Mouse (Mus musculus): ENCODE results near the gene Nln. TPM values are rescaled to one million over a fixed set of nuclear protein-coding genes. Genes with fewer than 3 reads are reported as not detected.

The Nln gene
- 20.2 and 20.4 TPM in 2 replicates for polyA plus RNA-seq (2016; fragmentation: Nextera tagmentation; extraction: Ambion mirVana)

GRCm38 (mm10) chr13:104109288-104109815 lies at the start of gene Nln, which contains the start of gene Sgtb:
Gene Nln, minus strand, starts transcription at chr13:104109614.
Gene Sgtb, plus strand, starts transcription at chr13:104109741.
- under 1% methylated on average over 44 of the region's 44 CpGs for WGBS
- peak within 1 kb of the TSS; percentile 87 for H3K4me3 ChIP-seq
- DNase-seq (ENCODE audit: low spot score): peak; percentile 98
- peaks cover 11% of the 10 kb centered on the region for H3K36me3 ChIP-seq
- no peaks in the 10 kb centered on the region for H3K9me3 ChIP-seq (replicated peaks)
- H3K4me1 ChIP-seq: peaks cover 18% of the 10 kb centered on the region
- H3K27me3 ChIP-seq (ENCODE audit: low read depth, poor library complexity, severe bottlenecking): no peaks in the 10 kb centered on the region
- peak within 1 kb of the TSS; percentile 91 for H3K27ac ChIP-seq

- Histone ChIP-seq H3K27me3 (ENCODE audit: low read depth, poor library complexity, severe bottlenecking) (no peaks in the 10 kb centered on the region), H3K36me3 (peaks cover 67% of the 10 kb centered on the region), H3K4me1 (no peaks in the 10 kb centered on the region), H3K27ac (no peak overlapping the region), H3K9me3 (replicated peaks) (no peaks in the 10 kb centered on the region), H3K4me3 (no peak overlapping the region)
- no peak for DNase-seq (ENCODE audit: low spot score)
- WGBS: 91% methylated on average over 1 of the region's 1 CpGs
These were observed 46.3 kb upstream of the Nln start for GRCm38 (mm10) chr13:104155686-104156085.

DNA sequence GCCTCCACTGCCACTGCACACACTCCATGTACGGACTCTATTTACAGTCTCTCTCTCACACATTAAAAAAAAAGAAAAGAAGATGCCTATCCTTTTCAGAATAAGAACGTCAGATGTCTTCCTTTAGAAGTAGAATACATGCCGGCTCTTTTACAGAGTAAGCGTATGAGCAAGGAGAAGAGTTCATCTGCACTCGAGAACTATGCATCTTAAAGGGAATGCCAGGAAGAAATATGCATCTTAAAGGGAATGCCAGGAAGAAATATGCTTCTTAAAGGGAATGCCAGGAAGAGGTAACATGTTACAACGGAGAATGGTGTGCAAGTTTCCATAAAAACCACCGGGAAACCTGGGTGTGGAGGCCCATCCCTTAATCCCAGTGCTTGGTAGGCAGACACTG lies 45.7 kb upstream of the Nln start:
- no peak for DNase-seq (ENCODE audit: low spot score)
- Histone ChIP-seq H3K27ac (no peak overlapping the region), H3K27me3 (ENCODE audit: low read depth, poor library complexity, severe bottlenecking) (no peaks in the 10 kb centered on the region), H3K9me3 (replicated peaks) (no peaks in the 10 kb centered on the region), H3K36me3 (peaks cover 66% of the 10 kb centered on the region), H3K4me3 (no peak overlapping the region), H3K4me1 (no peaks in the 10 kb centered on the region)
- 94% methylated on average over 7 of the region's 7 CpGs for WGBS

DNA sequence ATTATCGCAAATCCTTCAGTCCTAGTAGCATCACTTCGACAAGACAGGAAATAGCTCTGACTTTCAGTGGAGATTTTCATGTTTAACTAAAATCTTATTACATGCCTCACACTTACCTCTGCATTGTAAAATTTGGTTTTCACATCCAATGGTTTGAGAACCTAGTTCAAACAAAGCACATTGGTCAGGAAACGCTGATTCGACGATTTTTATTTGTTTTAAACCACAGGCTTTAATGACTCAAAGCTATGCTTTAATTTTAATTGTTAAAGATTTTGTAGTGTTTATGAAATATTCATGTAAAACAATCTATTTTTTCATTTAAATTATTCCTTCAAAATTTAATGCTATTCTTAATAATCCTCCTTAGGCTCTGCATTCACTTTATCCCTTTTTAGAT lies 44.8 kb upstream of the Nln start:
- no peak overlapping the region for H3K4me3 ChIP-seq
- H3K27me3 ChIP-seq (ENCODE audit: low read depth, poor library complexity, severe bottlenecking): no peaks in the 10 kb centered on the region
- no peak overlapping the region for H3K27ac ChIP-seq
- no peaks in the 10 kb centered on the region for H3K4me1 ChIP-seq
- DNase-seq (ENCODE audit: low spot score): no peak
- WGBS: 93% methylated on average over 5 of the region's 5 CpGs
- no peaks in the 10 kb centered on the region for H3K9me3 ChIP-seq (replicated peaks)
- peaks cover 66% of the 10 kb centered on the region for H3K36me3 ChIP-seq

DNA sequence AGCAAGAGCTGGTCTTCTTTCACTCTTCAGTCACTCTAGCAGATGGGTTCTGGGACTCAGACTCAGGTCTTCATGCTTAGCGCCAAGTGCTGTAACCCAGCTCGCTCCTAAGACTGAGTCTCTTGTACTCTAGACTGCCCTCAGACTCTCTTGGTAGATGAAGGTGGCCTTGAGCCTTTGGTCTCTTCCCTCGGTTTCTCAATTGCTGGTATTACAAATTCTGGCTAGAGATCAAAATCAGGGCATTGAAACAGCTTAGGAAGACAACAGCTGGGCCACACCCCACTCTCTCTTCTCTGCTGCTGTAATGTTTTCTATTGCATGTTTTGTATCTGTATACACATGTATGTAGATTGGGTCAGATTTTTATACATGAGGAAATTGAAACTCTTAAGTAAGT lies 36.2 kb upstream of the Nln start:
- no peak overlapping the region for H3K27ac ChIP-seq
- H3K4me3 ChIP-seq: no peak overlapping the region
- WGBS: 94% methylated on average over 3 of the region's 3 CpGs
- DNase-seq (ENCODE audit: low spot score): no peak
- H3K9me3 ChIP-seq (replicated peaks): no peaks in the 10 kb centered on the region
- no peaks in the 10 kb centered on the region for H3K27me3 ChIP-seq (ENCODE audit: low read depth, poor library complexity, severe bottlenecking)
- no peaks in the 10 kb centered on the region for H3K4me1 ChIP-seq
- peaks cover 96% of the 10 kb centered on the region for H3K36me3 ChIP-seq

- no peak overlapping the region for H3K4me3 ChIP-seq
- H3K9me3 ChIP-seq (replicated peaks): no peaks in the 10 kb centered on the region
- H3K36me3 ChIP-seq: peaks cover 98% of the 10 kb centered on the region
- no peaks in the 10 kb centered on the region for H3K27me3 ChIP-seq (ENCODE audit: low read depth, poor library complexity, severe bottlenecking)
- 91% methylated on average over 9 of the region's 9 CpGs for WGBS
- no peaks in the 10 kb centered on the region for H3K4me1 ChIP-seq
- DNase-seq (ENCODE audit: low spot score): no peak
- H3K27ac ChIP-seq: no peak overlapping the region
These were observed 35.5 kb upstream of the Nln start for GRCm38 (mm10) chr13:104144871-104145270.

DNA sequence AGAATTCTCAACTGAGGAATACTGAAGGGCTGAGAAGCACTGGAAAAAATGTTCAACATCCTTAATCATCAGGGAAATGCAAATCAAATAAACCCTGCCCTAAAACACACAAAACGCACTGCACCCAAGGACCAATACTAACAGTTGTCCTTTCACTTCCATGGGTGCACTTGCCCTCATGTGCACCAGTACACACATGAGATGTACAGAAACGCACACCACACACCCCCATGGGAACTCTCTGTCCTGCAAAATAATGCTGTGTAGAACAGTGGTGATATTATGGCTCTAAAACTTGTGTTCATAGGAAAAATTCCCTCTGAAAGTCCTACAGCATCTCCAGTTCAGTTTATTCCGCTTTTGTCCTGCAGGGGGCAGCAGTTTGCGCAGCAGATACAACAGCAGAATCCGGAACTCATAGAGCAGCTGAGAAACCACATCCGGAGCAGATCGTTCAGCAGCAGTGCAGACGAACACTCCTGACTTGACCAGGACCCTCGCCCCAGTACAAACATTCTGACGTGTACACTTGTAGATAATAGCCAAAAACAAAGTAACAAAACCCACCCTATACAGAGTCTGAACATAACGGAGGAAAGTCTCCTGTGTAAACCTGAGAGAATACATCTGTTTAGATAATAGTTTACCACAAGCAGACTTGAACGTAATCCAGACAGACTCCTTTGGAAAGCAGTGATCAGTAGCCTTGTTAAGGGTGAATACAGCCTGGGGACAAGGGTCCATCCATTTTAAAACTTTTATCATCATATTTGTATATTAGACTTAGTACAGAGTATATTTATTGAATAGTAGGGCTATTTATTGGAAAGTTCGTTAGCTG lies 30.2 kb upstream of the Nln start:
- no peaks in the 10 kb centered on the region for H3K4me1 ChIP-seq
- H3K27me3 ChIP-seq (ENCODE audit: low read depth, poor library complexity, severe bottlenecking): no peaks in the 10 kb centered on the region
- DNase-seq (ENCODE audit: low spot score): peak; percentile 71
- 50% methylated on average over 13 of the region's 13 CpGs for WGBS
- H3K36me3 ChIP-seq: peaks cover 63% of the 10 kb centered on the region
- H3K4me3 ChIP-seq: no peak overlapping the region
- H3K27ac ChIP-seq: no peak overlapping the region
- H3K9me3 ChIP-seq (replicated peaks): no peaks in the 10 kb centered on the region

DNA sequence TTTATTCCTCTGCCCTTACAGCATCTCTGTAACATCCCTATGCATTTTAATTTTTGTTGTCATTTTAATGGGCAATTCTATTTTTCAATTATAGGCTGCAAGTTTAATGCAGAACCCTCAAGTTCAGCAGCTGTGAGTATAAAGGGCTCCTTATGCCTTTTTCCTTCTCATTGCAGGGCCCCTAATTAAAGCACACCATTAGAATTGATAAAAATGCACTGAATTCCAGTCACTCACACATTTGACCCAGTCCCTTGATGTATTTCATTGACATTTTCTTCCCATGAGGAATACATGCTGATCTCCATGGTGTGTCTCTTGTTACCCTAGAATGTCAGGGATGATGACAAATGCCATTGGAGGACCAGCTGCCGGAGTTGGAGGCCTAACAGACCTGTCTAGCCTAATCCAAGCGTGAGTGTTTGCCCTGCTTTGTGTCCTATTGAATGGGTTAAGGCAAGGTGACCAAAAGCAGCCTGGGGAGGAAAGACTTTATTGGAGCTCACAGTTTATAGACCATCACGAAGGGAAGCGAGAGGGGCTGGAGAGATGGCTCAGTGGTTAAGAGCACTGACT lies 25.2 kb upstream of the Nln start:
- Histone ChIP-seq H3K9me3 (replicated peaks) (no peaks in the 10 kb centered on the region), H3K36me3 (peaks cover 26% of the 10 kb centered on the region), H3K27ac (no peak overlapping the region), H3K4me1 (no peaks in the 10 kb centered on the region), H3K27me3 (ENCODE audit: low read depth, poor library complexity, severe bottlenecking) (no peaks in the 10 kb centered on the region), H3K4me3 (no peak overlapping the region)
- DNase-seq (ENCODE audit: low spot score): no peak
- WGBS: 87% methylated on average over 4 of the region's 4 CpGs

DNA sequence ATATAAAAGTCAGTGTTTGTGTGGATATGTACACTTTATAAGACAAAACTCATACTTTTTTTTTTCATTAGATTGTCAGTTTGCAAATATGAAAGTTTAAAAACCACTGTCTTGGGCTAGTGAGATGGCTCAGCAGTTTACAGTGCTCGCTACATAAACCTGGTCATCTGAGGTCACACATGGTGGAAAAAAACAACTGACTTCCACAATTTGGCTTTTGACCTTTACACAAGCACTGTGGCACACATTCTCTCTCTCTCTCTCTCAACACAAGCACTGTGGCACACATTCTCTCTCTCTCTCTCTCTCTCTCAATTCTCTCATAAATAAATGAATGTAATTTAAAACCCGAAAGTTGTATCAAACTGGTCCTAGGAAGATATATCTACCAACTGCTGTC lies 23.1 kb upstream of the Nln start:
- H3K4me1 ChIP-seq: no peaks in the 10 kb centered on the region
- no peak overlapping the region for H3K27ac ChIP-seq
- no peaks in the 10 kb centered on the region for H3K27me3 ChIP-seq (ENCODE audit: low read depth, poor library complexity, severe bottlenecking)
- DNase-seq (ENCODE audit: low spot score): no peak
- H3K4me3 ChIP-seq: no peak overlapping the region
- peaks cover 26% of the 10 kb centered on the region for H3K36me3 ChIP-seq
- 93% methylated on average over 2 of the region's 2 CpGs for WGBS
- H3K9me3 ChIP-seq (replicated peaks): no peaks in the 10 kb centered on the region

DNA sequence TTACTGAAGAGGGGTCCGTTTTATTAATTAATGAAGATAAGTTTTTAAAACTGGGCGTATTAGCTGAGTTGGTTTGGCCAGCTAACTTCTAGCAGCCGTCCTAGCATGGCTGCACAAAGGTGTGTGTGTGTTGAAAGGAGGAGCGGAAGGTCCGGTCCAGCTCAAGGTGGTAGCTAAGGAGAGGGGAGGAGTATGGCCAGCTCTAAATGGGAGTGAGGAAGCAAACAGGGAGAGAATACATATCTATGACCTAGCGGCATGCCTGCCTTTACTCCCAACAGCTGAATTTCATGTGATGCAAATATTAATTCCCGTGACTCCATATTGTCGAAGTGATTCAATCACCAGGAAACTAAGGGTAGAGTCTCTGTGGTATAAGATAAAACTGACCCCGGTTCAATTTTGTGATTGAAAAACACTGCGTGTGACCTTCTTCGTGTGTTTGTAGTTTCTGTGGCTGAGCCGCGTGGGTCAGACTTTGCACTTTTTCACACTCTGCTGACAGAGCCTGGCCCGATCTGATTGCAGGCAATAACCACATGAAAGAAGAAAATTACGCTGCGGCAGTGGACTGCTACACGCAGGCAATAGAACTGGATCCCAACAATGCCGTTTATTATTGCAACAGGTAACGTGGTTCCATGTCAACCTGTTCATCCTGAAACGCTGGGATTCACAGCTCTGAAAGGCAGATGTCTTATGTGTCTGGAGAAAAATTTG lies 14.4 kb upstream of the Nln start:
- H3K4me1 ChIP-seq: no peaks in the 10 kb centered on the region
- H3K27ac ChIP-seq: no peak overlapping the region
- no peak overlapping the region for H3K4me3 ChIP-seq
- H3K27me3 ChIP-seq (ENCODE audit: low read depth, poor library complexity, severe bottlenecking): no peaks in the 10 kb centered on the region
- WGBS: 94% methylated on average over 20 of the region's 20 CpGs
- DNase-seq (ENCODE audit: low spot score): no peak
- no peaks in the 10 kb centered on the region for H3K9me3 ChIP-seq (replicated peaks)
- peaks cover 2% of the 10 kb centered on the region for H3K36me3 ChIP-seq

DNA sequence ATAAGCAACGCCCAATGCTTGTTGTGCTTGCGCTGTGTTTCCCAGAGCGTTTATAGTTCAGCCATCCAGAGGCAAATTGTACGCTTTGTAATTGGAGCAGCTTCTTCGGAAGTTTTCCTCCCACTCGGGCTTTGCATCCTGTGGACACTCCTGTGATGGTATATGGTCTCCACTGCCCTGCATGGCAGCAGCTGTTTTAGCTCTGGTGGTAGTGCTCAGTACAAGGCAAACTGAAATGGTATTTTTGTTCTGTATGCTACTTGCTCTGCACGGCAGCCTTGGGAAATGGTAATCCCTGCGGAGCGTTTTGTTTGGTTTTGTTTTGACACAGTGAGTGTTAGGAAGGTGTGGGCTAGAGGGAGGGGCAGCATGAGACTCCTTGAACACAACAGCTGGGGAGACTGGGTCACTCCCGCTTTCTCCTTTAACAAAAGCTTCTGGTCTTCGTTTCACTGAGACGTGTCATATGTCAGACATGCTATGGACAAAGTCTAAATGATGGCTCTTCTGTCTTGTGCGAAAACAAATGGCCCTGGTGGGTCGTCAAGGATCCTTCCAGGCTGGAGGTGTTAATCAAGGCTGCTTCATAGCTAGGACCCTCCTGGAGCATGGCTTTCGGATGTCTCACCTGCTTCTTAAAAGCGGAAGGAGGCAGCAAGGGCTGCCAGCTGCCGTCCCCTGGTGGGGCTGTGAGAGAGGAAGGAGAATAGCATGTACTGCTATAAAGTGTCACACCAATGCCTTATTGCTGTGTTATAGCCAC lies 12.8 kb upstream of the Nln start:
- H3K36me3 ChIP-seq: peaks cover 6% of the 10 kb centered on the region
- DNase-seq (ENCODE audit: low spot score): no peak
- H3K27ac ChIP-seq: no peak overlapping the region
- 62% methylated on average over 17 of the region's 17 CpGs for WGBS
- H3K9me3 ChIP-seq (replicated peaks): no peaks in the 10 kb centered on the region
- H3K27me3 ChIP-seq (ENCODE audit: low read depth, poor library complexity, severe bottlenecking): no peaks in the 10 kb centered on the region
- no peaks in the 10 kb centered on the region for H3K4me1 ChIP-seq
- H3K4me3 ChIP-seq: no peak overlapping the region

GRCm38 (mm10) chr13:104114827-104115226 lies 5.4 kb upstream of the Nln start:
- DNase-seq (ENCODE audit: low spot score): no peak
- Histone ChIP-seq H3K4me1 (peaks cover 9% of the 10 kb centered on the region; the same call in 1 of the 2 replicates), H3K4me3 (no peak overlapping the region), H3K27ac (no peak overlapping the region), H3K27me3 (ENCODE audit: low read depth, poor library complexity, severe bottlenecking) (no peaks in the 10 kb centered on the region), H3K9me3 (replicated peaks) (no peaks in the 10 kb centered on the region), H3K36me3 (peaks cover 16% of the 10 kb centered on the region; the same call in 1 of the 2 replicates)
- 92% methylated on average over 2 of the region's 2 CpGs for WGBS

Data from limb, embryonic 10.5 days (tissue).